In the genomic region with DNA sequence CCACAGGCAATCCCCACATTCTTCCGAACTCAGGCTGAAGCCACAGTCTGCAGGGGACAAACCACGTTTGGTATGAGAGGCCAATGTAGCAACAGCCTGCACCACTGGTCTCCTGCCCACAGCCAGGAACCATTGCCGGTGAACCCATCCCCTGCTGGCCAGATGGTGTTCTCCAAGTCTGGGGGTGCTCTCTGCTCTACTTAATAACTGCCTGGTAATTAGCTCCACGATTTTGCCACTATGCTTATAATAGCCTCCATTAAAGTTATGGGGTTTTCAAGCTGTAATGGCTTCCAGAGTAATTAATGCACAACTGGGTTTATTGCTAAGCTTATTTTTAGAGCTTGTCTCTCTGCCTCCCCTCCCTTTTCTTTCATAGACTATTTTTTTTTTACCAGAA, we compare ENCODE assay signal across 24 mouse cellular contexts. TPM values are rescaled to one million over a fixed set of nuclear protein-coding genes. Genes with fewer than 3 reads are reported as not detected.
"Had no signal": no experiment of that assay in that cellular context is flagged by ENCODE, and none has a peak within 500 bp of the region (broad histone marks: within the 10 kb centered on the region; RNA-seq: fewer than 3 reads in every experiment).

No protein-coding gene starts in this region.

- H3K27me3 ChIP-seq: limb, embryonic 12.5 days; limb, embryonic 15.5 days; midbrain, embryonic 12.5 days; neural tube, embryonic 12.5 days; stomach, embryonic 15.5 days had no signal

- H3K36me3 ChIP-seq: limb, embryonic 12.5 days; limb, embryonic 15.5 days; stomach, embryonic 15.5 days had no signal

- ATAC-seq: intestine, postnatal 0 days; liver, postnatal 0 days; lung, postnatal 0 days; midbrain, embryonic 16.5 days had no signal

- H3K27ac ChIP-seq: kidney, postnatal 0 days; limb, embryonic 12.5 days; limb, embryonic 15.5 days; liver, embryonic 14.5 days; macrophage; midbrain, embryonic 12.5 days; neural tube, embryonic 12.5 days; stomach, embryonic 15.5 days had no signal

- H3K9me3 ChIP-seq: limb, embryonic 12.5 days; limb, embryonic 15.5 days; midbrain, embryonic 12.5 days; neural tube, embryonic 12.5 days; stomach, embryonic 15.5 days had no signal

- H3K4me1 ChIP-seq: limb, embryonic 12.5 days; limb, embryonic 15.5 days; neural tube, embryonic 12.5 days; stomach, embryonic 15.5 days had no signal

- DNase-seq: kidney, adult 2 months; kidney, postnatal 25 days; left cerebral cortex, postnatal 4 days; liver, postnatal 0 days; lung, embryonic 14.5 days; right cerebral cortex, adult 18-20 months; right cerebral cortex, postnatal 14 days; right cerebral cortex, postnatal 4 days; thymus, postnatal 25 days had no signal

- H3K4me3 ChIP-seq: limb, embryonic 12.5 days; limb, embryonic 15.5 days; midbrain, embryonic 12.5 days; neural tube, embryonic 12.5 days; stomach, embryonic 15.5 days had no signal

- H3K9ac ChIP-seq: limb, embryonic 12.5 days; limb, embryonic 15.5 days; liver, embryonic 14.5 days; liver, postnatal 0 days; lung, embryonic 14.5 days; midbrain, embryonic 12.5 days; neural tube, embryonic 12.5 days; stomach, embryonic 15.5 days had no signal

- H3K4me2 ChIP-seq: limb, embryonic 12.5 days; limb, embryonic 15.5 days; liver, embryonic 11.5 days; lung, embryonic 14.5 days; midbrain, embryonic 12.5 days; neural tube, embryonic 12.5 days; stomach, embryonic 15.5 days had no signal

RNA-seq across cellular contexts. Expression of gene B3gat1, which starts 15.4 kb away (rescaled TPM):
- total RNA-seq: megakaryocyte, adult 5-6 weeks had no signal
- polyA plus RNA-seq: large intestine, adult 2 months; liver, embryonic 11.5 days; liver, postnatal 0 days; lung, postnatal 0 days; macrophage; thymus, postnatal 0 days had no signal

RNA-seq across cellular contexts. Expression of gene Glb1l2, which starts 57.4 kb away (rescaled TPM):
- total RNA-seq: megakaryocyte, adult 5-6 weeks had no signal
- polyA plus RNA-seq: liver, postnatal 0 days; macrophage had no signal
